In genomic region chr2:130275649-130276048, GRCm38 (mm10) we compare ENCODE assay signal across 8 mouse cellular contexts. TPM values are rescaled to one million over a fixed set of nuclear protein-coding genes. Genes with fewer than 3 reads are reported as not detected.
DNase-seq lines count a peak whose midpoint lies in the region; TF ChIP-seq lines count a peak whose summit lies in the region.

No protein-coding gene starts in this region.

- H3K9ac ChIP-seq in CH12.LX (ENCODE audit: insufficient read depth, low read depth) = peak overlapping the region; percentile 72

- dilution Hi-C loops in CH12.LX (cut with MboI; ENCODE audit: extremely low pct_ligation_motif_present, extremely low pct_unique_long_range_greater_than_20kb, low sequenced_read_pairs) = no loop called here

- peak overlapping the region; percentile 94 for H3K4me2 ChIP-seq in CH12.LX (ENCODE audit: insufficient read depth, low read depth, poor library complexity, severe bottlenecking)

- no peaks in the 10 kb centered on the region for H3K27me3 ChIP-seq in cerebellum, adult 2 months (ENCODE audit: control insufficient read depth, insufficient read depth, low read length)
- H3K27me3 ChIP-seq in CH12.LX (replicated peaks) = no peaks in the 10 kb centered on the region

- TF ChIP-seq EP300 in CH12.LX (IDR thresholded peaks at IDR 0.05; ENCODE audit: low read length) = 0 out of 2 replicates have a peak, but pooled peaks have one; percentile 21

- H3K4me3 ChIP-seq in cerebellum, adult 2 months (replicated peaks; ENCODE audit: insufficient read depth, low read depth, low read length) = no peak overlapping the region
- H3K4me3 ChIP-seq in CH12.LX (replicated peaks in 1 of 3; ENCODE audit: low read depth in 2 of 3, low read length in 2 of 3, poor library complexity in 1 of 3) = peak overlapping the region; percentile 69 to 97 (median 78)
- H3K4me3 ChIP-seq in macrophage (ENCODE audit: inconsistent target) = peak overlapping the region; percentile 76; the same call in 1 of the 2 replicates

- H3K4me1 ChIP-seq in cerebellum, adult 2 months (ENCODE audit: control insufficient read depth, insufficient read depth, low read length) = 0 out of 2 replicates have a peak, but pooled peaks cover 7% of the 10 kb centered on the region
- peaks cover 15 to 48% of the 10 kb centered on the region in 2 experiments for H3K4me1 ChIP-seq in CH12.LX (ENCODE audit: control insufficient read depth in 1 of 2, insufficient read depth in 2 of 2)

- whole genome bisulfite sequencing in cerebellum, adult 2 months = 41% methylated on average over 6 of the region's 6 CpGs
- 47% methylated on average over 6 of the region's 6 CpGs for WGBS in macrophage (ENCODE audit: missing documents)

- H3K27ac ChIP-seq in cerebellum, adult 2 months (ENCODE audit: insufficient read depth, low read length) = no peak overlapping the region
- H3K27ac ChIP-seq in CH12.LX (ENCODE audit: insufficient read depth, low read depth) (no peak overlapping the region), macrophage (no peak overlapping the region)

- no peaks in the 10 kb centered on the region for H3K9me3 ChIP-seq in CH12.LX (replicated peaks; ENCODE audit: low read length)

- H3K36me3 ChIP-seq in CH12.LX (replicated peaks in 1 of 2; ENCODE audit: control insufficient read depth in 1 of 2, insufficient read depth in 1 of 2, low read length in 1 of 2) (peaks cover 48 to 58% of the 10 kb centered on the region in 2 experiments), macrophage (ENCODE audit: inconsistent target) (peaks cover 41% of the 10 kb centered on the region)

- no peak for TF ChIP-seq POLR2A in cerebellum, adult 2 months (IDR thresholded peaks at IDR 0.05; ENCODE audit: borderline replicate concordance, insufficient read depth, low read length)
- TF ChIP-seq POLR2A in CH12.LX (IDR thresholded peaks at IDR 0.05; ENCODE audit: low read depth, low read length) = no peak

- H3K79me2 ChIP-seq in CH12.LX (replicated peaks; ENCODE audit: control insufficient read depth, extremely low read depth, insufficient read depth, poor library complexity, severe bottlenecking) (peaks cover 37% of the 10 kb centered on the region), macrophage (ENCODE audit: inconsistent target) (peaks cover 29% of the 10 kb centered on the region)

- TF ChIP-seq CTCF in cerebellum, adult 2 months (IDR thresholded peaks at IDR 0.05; ENCODE audit: borderline replicate concordance, insufficient read depth, low read depth, low read length) = peak; percentile 51; the same call in 1 of the 2 replicates
- peak; percentile 64 to 83 for TF ChIP-seq CTCF in CH12.LX (conservative IDR thresholded peaks at IDR 0.05 in 1 of 2, IDR thresholded peaks at IDR 0.05 in 1 of 2; ENCODE audit: low read depth in 2 of 2, low read length in 2 of 2)

- peak in 1 of 2 experiments; percentile 37 for DNase-seq in cerebellum, adult 2 months
- no peak for DNase-seq in cerebellum, adult 8-10 months
- DNase-seq in CH12.LX (ENCODE audit: extremely low read depth) = peak; percentile 84
- DNase-seq in cerebellum, adult 9-10 months = peak; percentile 55
- DNase-seq in forelimb bud, embryonic 11.5 days (ENCODE audit: low read depth, low spot score) = peak; percentile 77
- peak; percentile 76 for DNase-seq in kidney, postnatal 10 days
- peak; percentile 80 to 91 for DNase-seq in spleen, postnatal 4 days (ENCODE audit: low spot score in 2 of 2)

- TF ChIP-seq RAD21 in CH12.LX (IDR thresholded peaks at IDR 0.05; ENCODE audit: low read depth, low read length) = no peak; the same call in 1 of the 2 replicates

- in situ Hi-C loops in CH12.LX (cut with MboI; ENCODE audit: low pct_ligation_motif_present, low pct_unique_long_range_greater_than_20kb, low sequenced_read_pairs) = loop anchor here (25.0 kb wide), 1 partner anchor 287 kb away; the partner anchor contains the start of gene Mrps26

TF ChIP-seq in CH12.LX, 34 proteins besides CTCF, POLR2A, EP300 and RAD21 (continues in another document):
- TF ChIP-seq MEF2A (IDR thresholded peaks at IDR 0.05; ENCODE audit: borderline replicate concordance, low read depth, low read length) = 0 out of 2 replicates have a peak, but pooled peaks have one; percentile 38
- no peak for TF ChIP-seq ZC3H11A (IDR thresholded peaks at IDR 0.05; ENCODE audit: low read depth, low read length)
- peak; percentile 14; the same call in 1 of the 2 replicates for TF ChIP-seq USF1 (IDR thresholded peaks at IDR 0.05; ENCODE audit: low read depth, low read length)
- no peak; the same call in 1 of the 2 replicates for TF ChIP-seq RCOR1 (conservative IDR thresholded peaks at IDR 0.05; ENCODE audit: low read depth, low read length)
- TF ChIP-seq ZKSCAN1 (IDR thresholded peaks at IDR 0.05; ENCODE audit: borderline replicate concordance, low read depth, low read length) = no peak
- no peak for TF ChIP-seq USF2 (conservative IDR thresholded peaks at IDR 0.05; ENCODE audit: low read depth, low read length)
- TF ChIP-seq ZNF384 (IDR thresholded peaks at IDR 0.05; ENCODE audit: low read depth, low read length) = no peak
- peak; percentile 13 for TF ChIP-seq SMC3 (IDR thresholded peaks at IDR 0.05; ENCODE audit: low read depth, low read length)
- 0 out of 2 replicates have a peak, but pooled peaks have one; percentile 43 for TF ChIP-seq KAT2A (IDR thresholded peaks at IDR 0.05; ENCODE audit: insufficient replicate concordance, low read length)
- TF ChIP-seq PAX5 (IDR thresholded peaks at IDR 0.05; ENCODE audit: low read length) = no peak
- TF ChIP-seq CHD1 (IDR thresholded peaks at IDR 0.05; ENCODE audit: low read depth, low read length) = no peak; the same call in none of the 2 replicates
- TF ChIP-seq MAX (IDR thresholded peaks at IDR 0.05; ENCODE audit: low read length) = peak; percentile 98
- TF ChIP-seq MYC (IDR thresholded peaks at IDR 0.05; ENCODE audit: low read depth, low read length) = peak; percentile 98
- no peak for TF ChIP-seq POLR2AphosphoS2 (IDR thresholded peaks at IDR 0.05; ENCODE audit: low read depth, low read length)
- TF ChIP-seq MAZ (IDR thresholded peaks at IDR 0.05; ENCODE audit: low read depth, low read length) = peak; percentile 63; the same call in 1 of the 2 replicates
- TF ChIP-seq NRF1 (IDR thresholded peaks at IDR 0.05; ENCODE audit: low read depth, low read length) = no peak
- no peak for TF ChIP-seq ELF1 (IDR thresholded peaks at IDR 0.05; ENCODE audit: low read depth, low read length)
- TF ChIP-seq CHD2 (IDR thresholded peaks at IDR 0.05; ENCODE audit: low read length) = no peak
- 0 out of 2 replicates have a peak, but pooled peaks have one; percentile 22 for TF ChIP-seq BHLHE40 (IDR thresholded peaks at IDR 0.05; ENCODE audit: low read depth, low read length)
- no peak for TF ChIP-seq GABPA (IDR thresholded peaks at IDR 0.05; ENCODE audit: insufficient replicate concordance, low read depth, low read length)
- peak; percentile 63 for TF ChIP-seq IRF4 (IDR thresholded peaks at IDR 0.05; ENCODE audit: low read depth, low read length)
- no peak for TF ChIP-seq ETS1 (conservative IDR thresholded peaks at IDR 0.05; ENCODE audit: low read depth, low read length)
- no peak for TF ChIP-seq MAFK (IDR thresholded peaks at IDR 0.05; ENCODE audit: insufficient replicate concordance, low read length)
- TF ChIP-seq HCFC1 (IDR thresholded peaks at IDR 0.05; ENCODE audit: low read depth, low read length) = peak; percentile 53
- peak; percentile 99 for TF ChIP-seq MXI1 (IDR thresholded peaks at IDR 0.05; ENCODE audit: low read depth, low read length)
- no peak for TF ChIP-seq JUN (IDR thresholded peaks at IDR 0.05; ENCODE audit: insufficient read depth, low read depth, low read length)
- TF ChIP-seq E2F4 (IDR thresholded peaks at IDR 0.05; ENCODE audit: insufficient replicate concordance, low read depth, low read length) = 0 out of 2 replicates have a peak, but pooled peaks have one; percentile 42
- TF ChIP-seq JUND (conservative IDR thresholded peaks at IDR 0.05; ENCODE audit: low read depth, low read length) = peak; percentile 27; the same call in 1 of the 2 replicates
- TF ChIP-seq SIN3A (IDR thresholded peaks at IDR 0.05; ENCODE audit: low read length) = peak; percentile 92
- TF ChIP-seq UBTF (IDR thresholded peaks at IDR 0.05; ENCODE audit: low read depth, low read length) = no peak
- TF ChIP-seq TBP (conservative IDR thresholded peaks at IDR 0.05; ENCODE audit: low read depth, low read length) = no peak
- 0 out of 2 replicates have a peak, but pooled peaks have one; percentile 30 for TF ChIP-seq TCF12 (IDR thresholded peaks at IDR 0.05; ENCODE audit: low read depth, low read length)

RNA-seq across cellular contexts. Expression of gene Nop56, which starts 1.4 kb away (rescaled TPM):
- polyA plus RNA-seq in cerebellum, adult 2 months (2012; rRNA removed) = 145 and 152 TPM in 2 replicates
- total RNA-seq in CH12.LX (2012; rRNA removed) = 523 and 663 TPM in 2 replicates
- total RNA-seq in CH12.LX (2014; rRNA removed) = 725 and 772 TPM in 2 replicates
- 1,109 and 1,141 TPM in 2 replicates for polyA plus RNA-seq in CH12.LX (2012; ENCODE audit: insufficient read length, low read depth)
- 100 to 1,000 TPM in 18 of 26 experiments, 10 to 100 TPM in 8; 65.4 to 161 (median 117) TPM for total RNA-seq in macrophage (2018; cell fraction: chromatin; rRNA removed)
- 10 to 100 TPM; 29.2 to 63.9 (median 40.9) TPM for total RNA-seq in macrophage (2018; cell fraction: cytosol; rRNA removed)
- total RNA-seq in macrophage (2018; cell fraction: nucleus; rRNA removed) = 100 to 1,000 TPM in 7 of 26 experiments, 10 to 100 TPM in 19; 50.4 to 370 (median 78.7) TPM
- 38.9 to 156 TPM (median 72.2 TPM) in 3 replicates for polyA plus RNA-seq in macrophage (2018)

RNA-seq across cellular contexts. Expression of gene Idh3b, which starts 8.7 kb away (rescaled TPM):
- 514 and 530 TPM in 2 replicates for polyA plus RNA-seq in cerebellum, adult 2 months (2012; rRNA removed)
- 134 TPM in 2 replicates for total RNA-seq in CH12.LX (2012; rRNA removed)
- total RNA-seq in CH12.LX (2014; rRNA removed) = 160 and 179 TPM in 2 replicates
- polyA plus RNA-seq in CH12.LX (2012; ENCODE audit: insufficient read length, low read depth) = 220 and 315 TPM in 2 replicates
- 100 to 1,000 TPM in 24 of 26 experiments, 10 to 100 TPM in 2; 90.3 to 274 (median 197) TPM for total RNA-seq in macrophage (2018; cell fraction: chromatin; rRNA removed)
- total RNA-seq in macrophage (2018; cell fraction: cytosol; rRNA removed) = 100 to 1,000 TPM in 12 of 26 experiments, 10 to 100 TPM in 14; 64.9 to 119 (median 98.9) TPM
- 100 to 1,000 TPM in 15 of 26 experiments, 10 to 100 TPM in 11; 60.7 to 146 (median 112) TPM for total RNA-seq in macrophage (2018; cell fraction: nucleus; rRNA removed)
- polyA plus RNA-seq in macrophage (2018) = 93.5 to 120 TPM (median 103 TPM) in 3 replicates

RNA-seq across cellular contexts. Expression of gene Ebf4, which starts 19.3 kb away (rescaled TPM):
- 10.2 and 10.6 TPM in 2 replicates for polyA plus RNA-seq in cerebellum, adult 2 months (2012; rRNA removed)
- total RNA-seq in CH12.LX (2012; rRNA removed) (0.13 TPM in 1 of 2 replicates, not detected in the other), CH12.LX (2014; rRNA removed) (not detected in 2 replicates)
- polyA plus RNA-seq in CH12.LX (2012; ENCODE audit: insufficient read length, low read depth) (0.10 TPM in 1 of 2 replicates, not detected in the other), macrophage (2018) (not detected in 3 replicates)
- not detected for total RNA-seq in macrophage (2018; cell fraction: chromatin; rRNA removed)
- not detected for total RNA-seq in macrophage (2018; cell fraction: cytosol; rRNA removed)
- total RNA-seq in macrophage (2018; cell fraction: nucleus; rRNA removed) = not detected

Comparison
In these comparisons a context has a peak if more than half of its experiments do, and no peak if none do; other contexts are left out.
1. RNA of gene Ebf4, which starts 19.3 kb away (polyA plus RNA-seq): 10.2 to 10.6 TPM in cerebellum, adult 2 months; 0.10 TPM in CH12.LX and not detected in macrophage; every median in the first group is over 10 times any median in the second.